Mouse (Mus musculus) gastrocnemius, adult 18-20 months (tissue): ENCODE data around the gene Pde3b. TPM values are rescaled to one million over a fixed set of nuclear protein-coding genes. Genes with fewer than 3 reads are reported as not detected.
"Not testable (repeated sequence)": the region's sequence is repeated elsewhere in the genome, so short reads cannot be mapped to it uniquely, and the experiment has no call there.

Experiments used
- DNase-seq: peaks from one replicate; pipeline ENCODE4 v3.0.0; 2021; ENCODE audit warnings: low spot score
- total RNA-seq, 2 experiments: library from RNA; stranded (reverse); gene quantifications; 2 replicates each; pipeline ENCODE4 v1.2.3; 2021

Pde3b gene
- total RNA-seq, 2 experiments from 2014 or later, result 3.6 to 4.5 TPM

- no peak for DNase-seq
Observed at GRCm38 (mm10) chr7:114478901-114479300, 63.8 kb downstream of the Pde3b start.

DNA sequence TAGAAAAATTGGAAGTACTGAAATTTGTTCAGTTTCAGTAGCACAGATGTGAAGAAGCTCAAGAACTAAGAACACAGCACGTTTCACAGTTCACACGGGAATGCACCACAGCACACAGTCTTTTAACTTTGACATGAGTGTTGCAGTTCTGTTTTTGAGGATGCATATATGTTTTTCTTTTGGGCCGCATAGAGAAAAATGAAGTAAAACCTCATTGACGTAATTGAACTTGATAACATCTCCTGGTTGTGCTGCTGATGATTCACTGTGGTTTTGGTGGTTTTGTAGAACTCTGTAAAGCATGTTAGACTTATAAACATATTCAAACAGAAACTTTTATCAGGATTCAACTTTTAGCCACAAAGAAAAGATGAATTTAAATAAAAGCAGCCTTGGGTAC, 64.7 kb downstream of the Pde3b start:
- no peak for DNase-seq

GRCm38 (mm10) chr7:114480196-114480989, 65.3 kb downstream of the Pde3b start:
- no peak for DNase-seq

DNA sequence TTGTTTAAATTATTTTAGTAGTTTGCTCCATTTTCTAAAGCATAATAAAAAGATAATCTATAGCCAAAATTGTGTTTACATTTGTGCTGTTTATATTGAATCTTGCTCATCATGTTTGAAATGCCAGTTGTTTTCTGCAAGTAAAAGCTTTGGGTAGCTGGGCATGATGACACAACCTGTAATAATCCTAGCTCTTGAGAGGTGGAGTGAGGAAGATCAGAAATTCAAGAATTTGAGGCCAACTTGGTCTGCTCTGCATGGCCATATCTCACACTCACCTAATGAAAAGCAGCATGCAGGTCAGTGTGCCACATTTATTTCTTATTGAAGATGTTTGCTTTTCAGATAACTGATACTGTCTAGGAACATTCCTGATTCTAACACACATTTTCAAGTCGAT, 65.9 kb downstream of the Pde3b start:
- no peak for DNase-seq

GRCm38 (mm10) chr7:114481429-114481931, 66.4 kb downstream of the Pde3b start:
- no peak for DNase-seq

- DNase-seq, result no peak
Observed at GRCm38 (mm10) chr7:114492540-114492939, 77.5 kb downstream of the Pde3b start.

DNA sequence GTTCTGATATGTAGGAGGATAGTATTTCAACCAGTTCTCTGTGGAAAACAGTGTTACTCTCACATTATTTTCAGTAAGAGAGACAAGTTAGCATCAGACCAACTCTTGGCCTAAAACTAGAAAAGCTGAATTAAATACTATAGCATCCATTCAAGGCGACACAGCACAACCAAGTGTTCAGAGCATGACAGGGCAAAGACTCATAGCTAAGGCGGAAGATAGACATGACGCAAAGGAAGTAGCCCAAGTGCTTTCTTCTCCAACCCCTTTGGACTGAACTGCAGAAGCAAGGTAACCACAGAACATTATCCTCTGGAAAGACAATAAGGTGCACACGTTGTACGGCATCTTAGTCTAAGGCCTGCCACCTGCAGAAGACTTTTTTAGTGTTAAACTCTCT, 79.0 kb downstream of the Pde3b start:
- no peak for DNase-seq

DNA sequence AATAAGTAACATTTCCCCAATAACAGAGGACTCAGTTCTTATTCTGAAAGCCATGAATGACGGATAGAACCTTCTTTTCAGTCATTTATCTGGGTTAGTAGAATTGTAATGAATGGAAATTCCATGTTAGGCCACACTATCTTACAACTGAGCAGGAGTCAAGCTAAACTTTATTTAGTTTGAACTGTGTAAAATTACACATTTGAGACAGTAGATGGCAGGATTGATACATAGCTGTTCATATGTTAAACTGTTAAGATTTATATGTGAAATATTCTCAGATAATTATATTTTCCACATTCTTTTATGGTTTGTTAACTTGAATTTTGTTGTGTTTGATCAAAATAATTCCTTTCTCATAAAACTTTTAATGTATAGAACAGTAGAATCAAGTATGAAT, 84.2 kb downstream of the Pde3b start:
- DNase-seq, result no peak

GRCm38 (mm10) chr7:114508879-114509278, 93.8 kb downstream of the Pde3b start:
- DNase-seq, result no peak

GRCm38 (mm10) chr7:114520122-114520521, 105.0 kb downstream of the Pde3b start:
- DNase-seq, result no peak

- DNase-seq, result no peak
Observed at GRCm38 (mm10) chr7:114526245-114526644, 111.2 kb downstream of the Pde3b start.

- DNase-seq, result no peak
Observed at GRCm38 (mm10) chr7:114536179-114536578, 121.1 kb downstream of the Pde3b start.

- peak; percentile 78 for DNase-seq
Observed at GRCm38 (mm10) chr7:114562531-114563241, 147.6 kb downstream of the Pde3b start, which contains the start of gene Cyp2r1. Cyp2r1 (minus strand) TSS chr7:114562972.

DNA sequence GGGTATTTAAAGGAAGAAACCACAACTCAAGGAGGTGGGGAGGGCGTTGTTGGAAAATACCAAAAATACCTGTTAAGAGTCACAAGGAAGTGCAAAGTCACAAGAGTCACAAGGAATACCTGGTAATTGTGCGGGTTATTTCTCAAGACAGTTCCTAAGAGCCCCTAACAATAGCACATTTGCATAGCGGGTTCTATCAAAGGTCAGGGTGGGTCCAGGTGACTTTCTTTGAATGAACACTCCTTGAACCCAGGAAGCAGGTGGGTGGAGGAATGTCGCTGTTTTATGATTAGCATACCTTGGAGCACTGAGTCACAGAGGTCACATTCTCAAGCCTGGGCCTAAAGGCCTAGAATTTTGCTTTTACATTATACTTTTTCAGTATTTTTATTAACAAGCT, 158.8 kb downstream of the Pde3b start:
- DNase-seq, result not testable (repeated sequence)

DNA sequence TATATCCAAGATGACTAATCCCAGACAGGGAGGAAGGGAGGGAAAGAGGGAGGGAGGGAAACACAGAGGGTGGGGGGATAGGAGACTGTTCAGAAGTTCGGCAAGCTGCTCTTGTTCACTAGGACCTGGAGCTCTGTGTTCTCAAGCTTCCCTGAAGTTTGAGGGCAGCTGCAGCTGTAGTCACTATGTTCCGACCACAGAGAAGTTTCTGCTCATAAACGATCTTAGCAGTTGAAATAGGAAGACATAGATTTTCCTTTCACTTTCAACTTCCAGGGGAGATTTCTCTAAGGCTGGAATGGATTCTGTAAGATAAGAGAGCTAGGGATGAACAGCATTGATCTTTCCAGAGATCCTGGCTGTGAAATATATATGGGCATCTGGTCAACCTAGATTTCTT, 161.8 kb downstream of the Pde3b start:
- DNase-seq, result no peak

GRCm38 (mm10) chr7:114577665-114578064, 162.6 kb downstream of the Pde3b start:
- DNase-seq, result no peak

- DNase-seq, result peak; percentile 39
Observed at GRCm38 (mm10) chr7:114580426-114580825, 165.3 kb downstream of the Pde3b start.

- DNase-seq, result no peak
Observed at GRCm38 (mm10) chr7:114581200-114581599, 166.1 kb downstream of the Pde3b start.

DNA sequence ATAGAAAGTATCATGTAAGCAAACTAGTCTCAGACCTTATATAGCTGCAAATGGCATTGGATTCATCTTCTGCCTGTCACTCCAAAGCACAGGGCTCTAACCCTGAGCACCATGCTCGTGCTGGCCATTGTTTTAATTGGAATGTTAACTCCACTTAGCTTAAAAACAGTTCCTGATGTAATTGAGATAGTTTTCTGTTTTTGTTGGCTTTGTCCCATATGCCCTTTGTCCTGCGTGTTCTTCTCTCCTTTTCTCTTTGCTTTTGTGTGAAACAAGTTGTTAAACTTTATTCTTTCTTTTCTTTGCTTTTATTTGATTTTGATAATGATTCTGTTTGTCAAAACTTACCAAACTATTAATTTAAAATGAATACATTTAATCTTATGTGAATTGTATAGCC, 167.4 kb downstream of the Pde3b start:
- DNase-seq, result no peak
